Mouse (Mus musculus) central nervous system, embryonic 11.5 days (tissue): ENCODE measurements around the gene Cspg4. TPM values are rescaled to one million over a fixed set of nuclear protein-coding genes. Genes with fewer than 3 reads are reported as not detected.

Source experiments
- polyA plus RNA-seq: library from polyadenylated mRNA; depleted of rRNA; stranded (reverse); fragments of >200 nt; gene quantifications from 2 replicates; pipeline ENCODE4 v1.2.3, GENCODE M21; 2012; rRNA removed

Gene Cspg4
- 2.0 and 5.6 TPM in 2 replicates for polyA plus RNA-seq

GRCm38 (mm10) chr9:56864832-56865231, at the start of gene Cspg4:
TSS of gene Cspg4 (plus strand) at chr9:56865033.

GRCm38 (mm10) chr9:56864216-56864729, 560 bp upstream of the Cspg4 start, which contains the start of gene Odf3l1:
TSS of gene Odf3l1 (minus strand) at chr9:56864679.

GRCm38 (mm10) chr9:56928041-56928811, 63.4 kb downstream of the Cspg4 start, which contains the start of gene Snx33:
TSS of gene Snx33 (minus strand) at chr9:56928371.

GRCm38 (mm10) chr9:56937223-56938160, 72.7 kb downstream of the Cspg4 start, which contains the start of gene Imp3:
TSS of gene Imp3 (plus strand) at chr9:56937475.

Other genes starting within 250 kb of the Cspg4 start
- 9.9 and 20.5 TPM in 2 replicates for gene Lingo1, start 68.6 kb upstream of the Cspg4 start, polyA plus RNA-seq
- gene Odf3l1, start 354 bp upstream of the Cspg4 start, polyA plus RNA-seq, result 0.29 TPM in 1 of 2 replicates, not detected in the other
- gene Snx33, start 63.3 kb downstream of the Cspg4 start, polyA plus RNA-seq, result 6.7 and 8.9 TPM in 2 replicates
- gene Imp3, start 72.4 kb downstream of the Cspg4 start, polyA plus RNA-seq, result 103 and 126 TPM in 2 replicates
- gene Snupn, start 85.8 kb downstream of the Cspg4 start, polyA plus RNA-seq, result 16.5 and 19.8 TPM in 2 replicates
- 26.1 and 37.2 TPM in 2 replicates for gene Ptpn9, start 129.9 kb downstream of the Cspg4 start, polyA plus RNA-seq
- 55.8 and 88.4 TPM in 2 replicates for gene Sin3a, start 207.0 kb downstream of the Cspg4 start, polyA plus RNA-seq